Mouse (Mus musculus) megakaryocyte, embryonic 14.5 days (primary cell): ENCODE results near the gene Ctcfl.

Experiments
- FLI1 ChIP-seq: IDR thresholded peaks from 2 replicates; pipeline ENCODE4 v1.6.1; 2012; ENCODE audit warnings: low read length, inconsistent platforms, mixed read lengths
- GATA1 ChIP-seq: IDR thresholded peaks from 3 replicates; pipeline ENCODE4 v1.6.1; 2012; ENCODE audit warnings: mixed read lengths, low read length, inconsistent platforms, borderline replicate concordance

DNA sequence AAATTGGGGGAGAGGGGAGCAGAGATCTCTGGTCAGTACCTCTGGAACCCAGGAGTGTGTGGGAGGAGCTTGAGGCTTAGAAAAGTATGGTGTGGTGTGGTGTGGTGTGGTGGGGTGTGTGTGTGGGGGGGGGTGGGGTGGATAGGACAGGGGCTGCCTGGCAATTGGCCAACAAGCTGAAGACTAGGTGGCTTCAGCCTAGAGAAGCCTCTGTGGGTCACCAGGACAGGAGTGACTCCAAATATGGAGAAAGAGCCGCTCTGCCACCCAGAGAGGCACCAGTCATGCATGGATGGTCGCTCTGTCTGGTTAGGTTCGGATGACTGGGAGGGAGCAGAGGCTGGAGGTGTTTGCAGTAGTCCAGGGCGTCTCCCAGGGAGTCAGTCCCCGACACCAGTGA is 71.9 kb downstream of the Ctcfl start:
- TF ChIP-seq GATA1 (no peak), FLI1 (no peak)
